Mouse (Mus musculus) spleen, postnatal 14 days (tissue): ENCODE data around the gene Slc44a1.

ENCODE experiments used
- DNase-seq, 2 experiments: peaks; one replicate each; pipeline ENCODE4 v3.0.0; 2021 to 2022; ENCODE audit warnings: low spot score in 2 of 2

The Slc44a1 gene

GRCm38 (mm10) chr4:53462505-53463251, 22.5 kb downstream of the Slc44a1 start:
- DNase-seq: no peak

DNA sequence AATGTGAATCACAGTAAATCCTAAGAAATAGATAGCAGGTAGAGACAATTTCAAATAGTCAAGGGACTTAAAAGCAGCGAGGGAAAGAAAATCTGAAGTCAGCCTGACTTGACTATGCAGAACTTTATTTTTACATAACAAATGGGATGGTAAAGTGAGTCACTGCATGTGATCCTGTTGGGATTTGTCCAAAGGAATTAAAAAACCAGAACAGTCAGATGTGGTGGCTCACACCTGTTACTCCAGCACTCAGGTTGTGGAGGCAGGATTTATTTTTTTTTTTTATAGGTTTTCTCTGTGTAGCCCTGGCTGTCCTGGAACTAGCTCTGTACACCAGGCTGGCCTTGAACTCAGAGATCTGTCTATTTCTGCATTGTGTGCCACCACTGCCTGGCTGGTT, 25.7 kb downstream of the Slc44a1 start:
- DNase-seq: no peak

- no peak for DNase-seq
Observed at GRCm38 (mm10) chr4:53469007-53469406, 28.8 kb downstream of the Slc44a1 start.

- no peak for DNase-seq
Observed at GRCm38 (mm10) chr4:53474109-53474508, 33.9 kb downstream of the Slc44a1 start.

DNA sequence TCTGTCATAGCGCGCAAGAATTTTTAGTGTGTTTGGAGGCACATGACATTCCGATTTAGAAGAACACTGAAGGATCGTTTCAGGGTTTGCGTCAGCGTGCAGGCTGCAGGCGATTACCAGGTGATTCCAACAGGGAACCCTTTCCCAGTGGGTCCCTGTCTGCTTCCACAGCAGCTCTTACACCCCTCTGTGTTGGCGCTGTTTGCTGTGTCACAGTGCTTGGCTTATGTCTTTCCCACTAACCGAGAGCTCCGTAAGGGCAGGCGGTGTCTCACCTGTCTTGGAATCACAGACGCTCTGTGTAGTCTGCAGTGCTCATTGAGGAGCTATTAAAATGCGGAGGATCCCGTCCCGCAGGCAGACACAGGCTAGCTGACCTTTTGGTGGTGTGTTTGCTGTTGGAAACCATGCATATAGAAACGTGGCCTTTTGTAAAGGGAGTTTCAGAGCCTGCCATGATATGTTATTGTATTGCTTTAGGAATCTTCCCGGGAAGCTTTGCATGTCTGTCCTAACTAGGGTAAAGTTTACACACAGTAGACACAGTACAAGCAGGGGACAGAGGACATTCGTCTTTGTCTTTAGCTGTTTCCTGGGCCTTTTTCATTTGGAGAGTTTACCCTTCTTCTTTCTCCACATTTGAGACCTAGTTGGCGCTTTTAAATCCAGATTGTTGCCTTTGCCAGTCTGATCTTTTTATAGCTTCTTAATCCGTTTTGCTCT, 35.2 kb downstream of the Slc44a1 start:
- DNase-seq: no peak

DNA sequence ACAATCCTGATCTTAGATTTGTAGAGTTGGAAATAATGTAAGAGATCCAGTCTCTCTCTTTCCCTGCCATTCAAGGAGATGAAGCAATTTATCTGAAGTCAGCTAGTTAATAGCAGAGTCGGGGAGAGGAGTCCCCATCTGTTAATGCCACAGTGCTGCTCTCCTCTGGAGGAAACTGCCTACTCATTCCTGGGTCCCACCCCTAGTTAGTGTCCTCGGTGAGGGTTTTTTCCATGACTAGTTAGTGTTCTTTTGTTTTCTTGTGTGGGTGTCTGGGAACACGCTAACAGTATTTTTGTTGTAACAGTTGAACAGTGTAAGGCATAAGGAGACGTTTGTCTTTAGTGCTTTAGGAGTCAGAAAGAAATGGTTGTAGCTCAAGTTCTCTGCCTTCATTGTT, 38.4 kb downstream of the Slc44a1 start:
- no peak for DNase-seq

DNA sequence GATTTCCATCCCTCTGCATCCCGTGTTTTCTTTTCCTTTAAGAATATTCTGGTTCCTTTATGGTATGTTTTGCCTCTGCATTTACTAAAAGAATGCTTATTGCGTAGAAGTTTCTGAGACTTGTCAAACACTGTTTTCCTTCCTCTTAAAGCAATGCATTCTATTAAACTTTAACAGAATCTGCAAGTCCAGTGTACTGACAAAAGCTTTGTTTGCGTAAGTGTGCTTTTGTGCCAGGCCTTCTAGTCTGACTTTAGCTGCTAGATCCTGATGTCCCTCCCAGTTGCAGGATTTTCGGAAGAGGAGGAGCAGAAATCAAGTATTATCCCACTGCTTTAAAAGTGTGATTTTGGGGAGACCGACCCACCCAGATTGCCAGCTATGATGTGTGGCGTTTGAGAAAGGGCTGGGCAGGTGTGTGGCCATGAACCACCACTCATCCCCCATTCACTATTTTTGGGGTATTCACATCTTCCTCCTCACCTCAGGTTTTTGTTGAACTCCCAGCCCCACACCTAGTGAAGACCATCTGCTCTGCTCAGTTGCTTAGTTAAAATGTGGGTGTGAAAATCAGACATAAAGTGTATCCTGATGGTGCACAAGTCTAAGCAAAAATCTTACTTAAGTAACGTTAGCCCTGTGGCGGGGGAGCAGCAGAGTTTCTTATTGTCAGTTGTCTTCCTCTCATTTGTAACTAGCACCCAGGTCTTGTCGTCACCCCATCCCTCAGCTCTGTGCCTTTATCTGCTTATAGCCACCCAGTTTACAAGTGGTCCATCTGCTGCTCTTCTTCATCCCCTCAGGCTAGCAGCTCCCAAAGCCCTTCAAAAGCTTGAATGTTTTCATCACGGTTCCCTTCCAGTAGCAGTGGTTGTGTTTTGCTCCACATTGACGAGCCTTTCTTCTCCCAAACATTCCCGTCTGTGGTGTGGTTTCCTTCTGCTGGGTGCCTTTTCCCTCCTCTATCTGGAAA, 47.3 kb downstream of the Slc44a1 start:
- no peak for DNase-seq

GRCm38 (mm10) chr4:53488803-53489202, 48.6 kb downstream of the Slc44a1 start:
- no peak for DNase-seq

DNA sequence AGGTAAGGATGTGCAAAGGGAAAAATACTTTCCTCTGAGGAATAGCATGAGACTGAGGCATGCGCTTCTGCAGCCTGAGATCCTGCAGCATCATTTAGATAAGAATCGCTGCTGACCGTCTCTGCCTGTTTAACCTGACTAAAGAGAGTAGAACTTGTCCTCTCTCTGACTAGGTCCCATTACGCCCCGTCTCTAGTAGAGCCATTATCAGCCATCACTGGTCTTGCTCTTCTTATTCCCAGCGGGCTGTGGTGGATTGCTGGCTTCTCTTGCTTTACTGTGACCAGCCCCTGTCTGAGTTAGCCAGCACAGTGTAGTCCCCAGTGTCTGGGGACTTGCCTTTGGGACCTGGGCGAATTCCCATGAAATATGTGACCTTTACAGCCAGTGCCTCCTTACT, 50.2 kb downstream of the Slc44a1 start:
- DNase-seq: no peak

- DNase-seq: peak in 1 of 2 experiments; percentile 18
Observed at GRCm38 (mm10) chr4:53491269-53491668, 51.1 kb downstream of the Slc44a1 start.

DNA sequence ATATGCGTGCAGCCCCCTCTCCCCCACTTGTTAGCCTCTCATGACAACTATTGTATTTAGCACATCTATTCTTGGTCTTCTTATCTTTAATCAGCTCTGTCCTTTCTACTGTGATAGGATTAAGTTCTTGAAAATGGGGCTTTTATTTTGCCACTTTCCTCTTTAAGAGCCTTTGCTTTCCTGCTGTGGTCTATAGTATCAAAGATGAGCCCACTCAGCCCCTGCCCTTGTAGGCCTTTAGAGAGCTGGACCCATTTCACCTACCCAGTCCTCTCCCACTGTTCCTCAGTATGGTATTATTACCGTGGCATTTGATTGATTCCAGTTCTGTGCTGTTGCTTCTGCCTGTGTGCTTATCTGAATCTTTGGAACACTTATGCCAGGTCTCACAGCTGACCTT, 55.4 kb downstream of the Slc44a1 start:
- DNase-seq: no peak

- no peak for DNase-seq
Observed at GRCm38 (mm10) chr4:53502764-53503163, 62.6 kb downstream of the Slc44a1 start.

DNA sequence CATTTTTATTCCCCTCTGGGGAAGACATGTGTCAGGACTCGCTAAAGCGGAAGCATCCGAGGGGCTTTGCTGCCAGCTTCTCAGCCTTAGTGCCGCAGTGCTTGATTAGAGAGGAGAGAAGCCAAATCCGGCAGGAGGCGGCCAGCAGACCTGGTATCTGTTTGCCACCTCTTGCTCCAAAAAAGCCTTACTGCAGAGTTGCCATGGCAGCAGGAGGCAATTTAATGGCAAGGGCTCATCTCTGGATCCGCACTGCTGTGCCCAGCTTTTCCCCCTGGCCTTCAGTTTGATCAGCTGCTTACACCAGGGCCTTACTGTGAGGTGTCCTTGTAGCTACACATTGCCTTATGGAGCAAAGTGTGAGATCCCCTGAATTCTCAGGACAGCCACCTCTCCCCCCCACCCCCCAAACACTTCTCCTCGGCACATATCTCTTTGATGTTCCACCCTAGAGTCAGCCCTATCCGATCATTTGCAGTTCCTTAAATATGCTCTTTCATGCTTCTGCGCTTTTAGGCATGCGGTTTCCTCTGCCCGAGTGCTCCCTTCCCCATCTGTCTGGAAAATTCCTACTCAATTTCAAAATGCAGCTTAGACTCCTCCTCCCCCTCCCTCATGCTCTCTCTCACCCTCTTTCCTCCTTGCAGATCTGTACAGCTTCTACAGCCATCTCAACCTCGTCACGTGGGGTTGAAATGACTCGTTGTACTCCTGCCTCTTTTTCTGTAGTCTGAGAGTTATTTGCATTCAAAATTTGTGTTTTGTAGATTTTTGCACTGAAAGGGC, 72.1 kb downstream of the Slc44a1 start:
- no peak for DNase-seq

- DNase-seq: peak in 1 of 2 experiments; percentile 25
Observed at GRCm38 (mm10) chr4:53513276-53514081, 73.3 kb downstream of the Slc44a1 start.

DNA sequence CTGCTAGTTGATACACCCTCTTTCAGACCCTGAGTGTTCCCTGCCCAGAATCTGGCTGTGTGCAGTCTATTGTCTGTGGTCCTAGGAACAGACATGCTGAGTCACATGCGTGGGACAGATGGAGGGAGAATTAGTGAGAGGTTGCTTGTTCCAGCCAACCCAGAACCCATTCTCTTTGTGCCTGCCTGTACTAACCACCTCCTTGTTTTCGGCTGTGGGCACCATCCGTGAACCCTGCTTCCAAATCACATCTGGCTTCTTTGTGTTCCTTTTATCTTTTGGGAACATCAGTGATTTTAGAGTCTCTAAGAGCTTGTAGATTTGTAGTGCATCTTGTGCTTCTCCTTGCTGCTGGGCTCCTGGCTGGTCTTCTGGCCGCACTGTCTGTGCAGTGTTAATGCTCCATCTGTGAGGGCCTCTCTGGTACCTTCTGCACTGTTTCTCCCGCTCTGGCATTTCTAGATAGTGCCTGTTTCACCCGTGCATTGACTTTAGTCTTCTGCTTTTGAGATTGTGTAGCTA, 75.9 kb downstream of the Slc44a1 start:
- DNase-seq: no peak

DNA sequence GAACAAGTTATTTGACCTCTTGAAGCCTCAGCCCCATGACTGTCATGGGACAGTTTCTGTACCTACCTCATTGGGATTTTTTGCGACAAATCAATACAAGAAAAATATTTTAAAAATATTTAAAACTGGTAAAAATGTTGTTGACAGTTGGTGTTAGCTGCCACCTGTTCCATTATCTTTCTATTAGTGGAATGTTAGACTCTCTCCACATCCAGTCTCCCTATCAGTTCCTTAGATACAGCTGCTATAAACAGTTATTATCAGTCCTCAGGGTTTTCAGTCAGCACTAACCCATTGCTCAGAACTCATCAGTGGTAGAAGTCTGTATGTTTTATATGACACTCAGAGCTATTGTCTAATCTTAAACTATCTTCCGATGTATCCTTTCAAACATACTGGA, 79.2 kb downstream of the Slc44a1 start:
- DNase-seq: no peak

- no peak for DNase-seq
Observed at GRCm38 (mm10) chr4:53521028-53521427, 80.8 kb downstream of the Slc44a1 start.

DNA sequence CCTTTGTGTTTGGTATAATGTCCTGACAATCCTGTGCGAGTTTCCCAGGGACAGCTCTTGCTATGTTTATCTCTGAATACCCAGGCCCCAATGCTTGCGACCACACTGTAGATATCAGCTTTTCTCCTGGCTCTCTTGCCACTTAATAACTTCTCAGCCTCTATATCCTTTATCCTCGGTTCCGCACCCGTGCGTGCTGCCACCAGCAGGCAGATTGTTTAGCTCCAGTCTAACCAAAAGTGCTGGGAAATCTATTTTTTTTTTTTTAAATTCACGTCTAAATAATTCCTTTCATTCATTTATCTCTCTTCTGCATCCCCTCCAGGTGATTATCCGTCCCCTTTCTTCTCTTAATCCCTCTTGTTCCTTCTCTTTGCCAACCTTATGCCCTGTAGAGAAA, 82.4 kb downstream of the Slc44a1 start:
- DNase-seq: no peak

GRCm38 (mm10) chr4:53525503-53525902, 85.3 kb downstream of the Slc44a1 start:
- no peak for DNase-seq

GRCm38 (mm10) chr4:53525994-53526393, 85.8 kb downstream of the Slc44a1 start:
- DNase-seq: no peak
